Mouse (Mus musculus): ENCODE measurements around the gene Trappc5. TPM values are rescaled to one million over a fixed set of nuclear protein-coding genes. Genes with fewer than 3 reads are reported as not detected.
A peak's percentile ranks its signal among the peaks of the same experiment; 100 is the strongest.

Trappc5 gene
- total RNA-seq, 2 experiments from 2014 or later = 22.8 to 38.5 TPM

GRCm38 (mm10) chr8:3674671-3675070 is 1.4 kb upstream of the Trappc5 start:
- ATAC-seq (replicated peaks; ENCODE audit: poor library complexity) = no peak

- peak; percentile 33 for ATAC-seq (replicated peaks; ENCODE audit: poor library complexity)
Observed at GRCm38 (mm10) chr8:3676993-3677579, 987 bp downstream of the Trappc5 start.

GRCm38 (mm10) chr8:3678831-3679230 is 2.7 kb downstream of the Trappc5 start:
- ATAC-seq (replicated peaks; ENCODE audit: poor library complexity) = no peak

- no peak for ATAC-seq (replicated peaks; ENCODE audit: poor library complexity)
Observed at GRCm38 (mm10) chr8:3679236-3679635, 3.1 kb downstream of the Trappc5 start.

GRCm38 (mm10) chr8:3679656-3680055 is 3.6 kb downstream of the Trappc5 start:
- ATAC-seq (replicated peaks; ENCODE audit: poor library complexity) = no peak

- no peak for ATAC-seq (replicated peaks; ENCODE audit: poor library complexity)
Observed at GRCm38 (mm10) chr8:3682435-3682834, 6.3 kb downstream of the Trappc5 start.

- ATAC-seq (replicated peaks; ENCODE audit: poor library complexity) = peak; percentile 36; the same call in 1 of the 2 replicates
Observed at GRCm38 (mm10) chr8:3683408-3684176, 7.5 kb downstream of the Trappc5 start.

GRCm38 (mm10) chr8:3684530-3684929 is 8.4 kb downstream of the Trappc5 start:
- no peak for ATAC-seq (replicated peaks; ENCODE audit: poor library complexity)

GRCm38 (mm10) chr8:3685422-3685821 is 9.3 kb downstream of the Trappc5 start:
- no peak for ATAC-seq (replicated peaks; ENCODE audit: poor library complexity)

- peak; percentile 51 for ATAC-seq (replicated peaks; ENCODE audit: poor library complexity)
Observed at GRCm38 (mm10) chr8:3687537-3687936, 11.4 kb downstream of the Trappc5 start.

GRCm38 (mm10) chr8:3690774-3691173 is 14.7 kb downstream of the Trappc5 start:
- ATAC-seq (replicated peaks; ENCODE audit: poor library complexity) = no peak

- ATAC-seq (replicated peaks; ENCODE audit: poor library complexity) = no peak
Observed at GRCm38 (mm10) chr8:3694121-3694520, 18.0 kb downstream of the Trappc5 start, which contains the start of gene Fcer2a. Gene Fcer2a, minus strand, starts transcription at chr8:3694175.

GRCm38 (mm10) chr8:3701491-3701890 is 25.4 kb downstream of the Trappc5 start:
- ATAC-seq (replicated peaks; ENCODE audit: poor library complexity) = peak; percentile 86

- peak; percentile 61 for ATAC-seq (replicated peaks; ENCODE audit: poor library complexity)
Observed at GRCm38 (mm10) chr8:3705711-3706110, 29.6 kb downstream of the Trappc5 start.

- ATAC-seq (replicated peaks; ENCODE audit: poor library complexity) = no peak
Observed at GRCm38 (mm10) chr8:3707611-3708010, 31.5 kb downstream of the Trappc5 start.

- peak; percentile 12; the same call in 1 of the 2 replicates for ATAC-seq (replicated peaks; ENCODE audit: poor library complexity)
Observed at GRCm38 (mm10) chr8:3710312-3710711, 34.2 kb downstream of the Trappc5 start.

- ATAC-seq (replicated peaks; ENCODE audit: poor library complexity) = peak; percentile 88
Observed at GRCm38 (mm10) chr8:3711646-3712045, 35.5 kb downstream of the Trappc5 start.

- ATAC-seq (replicated peaks; ENCODE audit: poor library complexity) = no peak
Observed at GRCm38 (mm10) chr8:3717321-3717954, 41.3 kb downstream of the Trappc5 start.

- ATAC-seq (replicated peaks; ENCODE audit: poor library complexity) = peak; percentile 100
Observed at GRCm38 (mm10) chr8:3718559-3718958, 42.5 kb downstream of the Trappc5 start.

- ATAC-seq (replicated peaks; ENCODE audit: poor library complexity) = no peak
Observed at GRCm38 (mm10) chr8:3720551-3720950, 44.5 kb downstream of the Trappc5 start, which contains the start of gene Clec4g. Gene Clec4g, minus strand, starts transcription at chr8:3720651.

- no peak for ATAC-seq (replicated peaks; ENCODE audit: poor library complexity)
Observed at GRCm38 (mm10) chr8:3721041-3721440, 44.9 kb downstream of the Trappc5 start.
